Mouse (Mus musculus) splenic B cell, adult 2 months (primary cell): ENCODE measurements around the gene Msi2.

Source experiments
- DNase-seq: peaks from one replicate; pipeline ENCODE4 v3.0.0-alpha.2; 2011; ENCODE audit warnings: low read depth, low spot score
- H3K27me3 ChIP-seq: 2 replicates; pipeline ENCODE4 v1.6.1; 2012; ENCODE audit warnings: mild to moderate bottlenecking, low read length, moderate library complexity, mixed read lengths; ENCODE audit not compliant: control insufficient read depth, poor library complexity, insufficient read depth, severe bottlenecking
- H3K36me3 ChIP-seq: 2 replicates; pipeline ENCODE4 v1.6.1; 2012; ENCODE audit warnings: mild to moderate bottlenecking, low read length, moderate library complexity, mixed read lengths; ENCODE audit not compliant: control insufficient read depth, poor library complexity, insufficient read depth, severe bottlenecking

The Msi2 gene

GRCm38 (mm10) chr11:88582781-88583180 is 135.5 kb downstream of the Msi2 start:
- no peak for DNase-seq
- H3K36me3 ChIP-seq, result no peaks in the 10 kb centered on the region
- no peaks in the 10 kb centered on the region for H3K27me3 ChIP-seq

- no peak for DNase-seq
- Histone ChIP-seq H3K27me3 (no peaks in the 10 kb centered on the region), H3K36me3 (no peaks in the 10 kb centered on the region)
Observed at GRCm38 (mm10) chr11:88582021-88582707, 136.1 kb downstream of the Msi2 start.

- DNase-seq, result no peak
- H3K36me3 ChIP-seq, result no peaks in the 10 kb centered on the region
- H3K27me3 ChIP-seq, result no peaks in the 10 kb centered on the region
Observed at GRCm38 (mm10) chr11:88581375-88581774, 136.9 kb downstream of the Msi2 start.

- no peak for DNase-seq
- Histone ChIP-seq H3K27me3 (no peaks in the 10 kb centered on the region), H3K36me3 (no peaks in the 10 kb centered on the region)
Observed at GRCm38 (mm10) chr11:88578700-88579099, 139.6 kb downstream of the Msi2 start.

- Histone ChIP-seq H3K36me3 (no peaks in the 10 kb centered on the region), H3K27me3 (no peaks in the 10 kb centered on the region)
- DNase-seq, result no peak
Observed at GRCm38 (mm10) chr11:88577076-88577475, 141.2 kb downstream of the Msi2 start.

GRCm38 (mm10) chr11:88576233-88576998 is 141.9 kb downstream of the Msi2 start:
- Histone ChIP-seq H3K27me3 (no peaks in the 10 kb centered on the region), H3K36me3 (no peaks in the 10 kb centered on the region)
- DNase-seq, result no peak

GRCm38 (mm10) chr11:88574575-88575360 is 143.5 kb downstream of the Msi2 start:
- H3K27me3 ChIP-seq, result no peaks in the 10 kb centered on the region
- no peaks in the 10 kb centered on the region for H3K36me3 ChIP-seq
- DNase-seq, result no peak

GRCm38 (mm10) chr11:88573013-88573412 is 145.3 kb downstream of the Msi2 start:
- H3K27me3 ChIP-seq, result no peaks in the 10 kb centered on the region
- no peaks in the 10 kb centered on the region for H3K36me3 ChIP-seq
- DNase-seq, result no peak

GRCm38 (mm10) chr11:88572461-88572860 is 145.9 kb downstream of the Msi2 start:
- Histone ChIP-seq H3K36me3 (no peaks in the 10 kb centered on the region), H3K27me3 (no peaks in the 10 kb centered on the region)
- no peak for DNase-seq

GRCm38 (mm10) chr11:88570715-88571202 is 147.6 kb downstream of the Msi2 start:
- DNase-seq, result no peak
- no peaks in the 10 kb centered on the region for H3K27me3 ChIP-seq

GRCm38 (mm10) chr11:88566613-88567606 is 151.4 kb downstream of the Msi2 start:
- H3K36me3 ChIP-seq, result no peaks in the 10 kb centered on the region
- DNase-seq, result no peak
- no peaks in the 10 kb centered on the region for H3K27me3 ChIP-seq

More at GRCm38 (mm10) chr11:88570715-88571202, 147.6 kb downstream of the Msi2 start:
- H3K36me3 ChIP-seq, result no peaks in the 10 kb centered on the region

- Histone ChIP-seq H3K36me3 (peaks cover 2% of the 10 kb centered on the region; the same call in 1 of the 2 replicates), H3K27me3 (no peaks in the 10 kb centered on the region)
- DNase-seq, result no peak
Observed at GRCm38 (mm10) chr11:88564810-88565209, 153.5 kb downstream of the Msi2 start.

- no peak for DNase-seq
- Histone ChIP-seq H3K36me3 (peaks cover 2% of the 10 kb centered on the region; the same call in 1 of the 2 replicates), H3K27me3 (no peaks in the 10 kb centered on the region)
Observed at GRCm38 (mm10) chr11:88564363-88564762, 153.9 kb downstream of the Msi2 start.

- no peak for DNase-seq
- Histone ChIP-seq H3K36me3 (peaks cover 2% of the 10 kb centered on the region; the same call in 1 of the 2 replicates), H3K27me3 (no peaks in the 10 kb centered on the region)
Observed at GRCm38 (mm10) chr11:88561191-88561590, 157.1 kb downstream of the Msi2 start.
